In genomic region chr1:194411788-194412187, GRCm38 (mm10) we compare ENCODE assay signal across 14 mouse cellular contexts.
"Had no signal": no experiment of that assay in that cellular context is flagged by ENCODE, and none has a peak within 500 bp of the region (broad histone marks: within the 10 kb centered on the region; RNA-seq: fewer than 3 reads in every experiment).

No protein-coding gene starts in this region.

- H3K4me1 ChIP-seq: midbrain, embryonic 10.5 days; neural tube, embryonic 12.5 days had no signal

- H3K4me3 ChIP-seq: midbrain, embryonic 10.5 days; myocyte; neural tube, embryonic 12.5 days had no signal

- H3K9ac ChIP-seq: liver, embryonic 14.5 days; neural tube, embryonic 12.5 days had no signal

- ATAC-seq: lung, postnatal 0 days had no signal

- H3K27ac ChIP-seq: liver, embryonic 14.5 days; midbrain, embryonic 10.5 days; neural tube, embryonic 12.5 days had no signal

- H3K9me3 ChIP-seq: midbrain, embryonic 10.5 days; neural tube, embryonic 12.5 days had no signal

- H3K4me2 ChIP-seq: neural tube, embryonic 12.5 days had no signal

- H3K27me3 ChIP-seq: neural tube, embryonic 12.5 days had no signal

- H3K36me3 ChIP-seq: midbrain, embryonic 10.5 days; neural tube, embryonic 12.5 days had no signal

- DNase-seq: kidney, adult 11 months; kidney, postnatal 10 days; left cerebral cortex, postnatal 4 days; lung, adult 2 months; lung, postnatal 4 days; midbrain, embryonic 14.5 days; right cerebral cortex, adult 18-20 months; right cerebral cortex, postnatal 25 days; thymus, postnatal 4 days had no signal
